Mouse (Mus musculus) left cerebral cortex, adult 2 months (tissue): ENCODE results near the gene Gkn2. TPM values are rescaled to one million over a fixed set of nuclear protein-coding genes. Genes with fewer than 3 reads are reported as not detected.
A peak's percentile ranks its signal among the peaks of the same experiment; 100 is the strongest.

Experiments
- DNase-seq, 2 experiments: peaks; one replicate each; pipeline ENCODE4 v3.0.0; 2021 to 2022; ENCODE audit warnings: low spot score in 2 of 2, mixed read lengths in 1 of 2; ENCODE audit errors: extremely low spot score in 1 of 2
- H3K27ac ChIP-seq: fragments of 200-600 bp; 2 replicates; pipeline ENCODE4 v1.8.1; 2022
- H3K4me3 ChIP-seq: fragments of 200-600 bp; 2 replicates; pipeline ENCODE4 v1.8.1; 2022
- CTCF ChIP-seq: fragments of 200-600 bp; IDR thresholded peaks from 2 replicates; pipeline ENCODE4 v1.8.1; 2022; ENCODE audit warnings: antibody characterized with exemption, mild to moderate bottlenecking, moderate library complexity
- intact Hi-C: fragments of 180-260 bp; cut with DNase I; formaldehyde crosslinking; loops from one replicate; pipeline ENCODE4 v1.15.1; 2025
- total RNA-seq, 2 experiments: library from RNA; stranded (reverse); gene quantifications; 2 replicates each; pipeline ENCODE4 v1.2.3; 2021

The Gkn2 gene
- total RNA-seq, 2 experiments from 2014 or later: not detected

DNA sequence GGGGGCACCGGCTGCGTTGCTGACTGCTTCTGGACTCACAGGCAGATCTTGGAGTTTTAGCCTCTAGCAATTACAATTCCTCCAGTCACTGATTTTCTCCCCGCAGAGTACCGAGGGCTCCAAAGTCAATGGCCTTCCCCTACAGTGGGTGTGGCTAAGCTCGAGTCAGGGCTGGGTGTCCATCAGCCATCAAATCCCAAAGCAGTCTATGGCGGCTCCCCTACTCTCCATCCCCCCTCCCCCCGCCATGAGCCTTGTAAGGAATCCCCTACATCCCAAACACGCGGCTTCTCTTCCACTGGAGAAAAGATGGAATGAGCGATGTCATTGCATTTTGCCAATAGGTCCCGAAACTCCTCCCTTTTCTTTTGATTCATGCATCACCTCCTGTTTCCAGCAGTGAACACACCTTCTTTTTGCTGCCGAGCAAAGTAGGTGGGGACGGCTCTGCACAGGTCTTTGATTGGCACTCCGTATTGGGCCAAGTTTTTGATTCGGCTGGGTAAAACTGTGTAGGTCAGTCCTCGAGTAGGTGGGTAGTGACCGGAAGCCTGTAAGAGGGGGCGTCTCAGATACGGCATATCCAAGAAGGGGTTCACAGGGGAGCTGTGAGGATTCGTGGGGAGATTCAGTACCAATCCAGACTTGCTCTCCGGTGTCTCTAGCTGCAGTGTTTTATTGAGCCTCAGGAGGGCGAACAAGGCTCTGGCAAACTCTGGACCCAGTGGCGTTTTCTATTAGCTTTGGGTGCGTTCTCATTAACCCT, 11.0 kb downstream of the Gkn2 start:
- peak; percentile 16 to 21 for DNase-seq
- TF ChIP-seq CTCF: peak; percentile 66
- no peak overlapping the region for H3K27ac ChIP-seq
- intact Hi-C loops: no loop called here
- H3K4me3 ChIP-seq: peak overlapping the region; percentile 28

GRCm38 (mm10) chr6:87384761-87385160, 11.6 kb downstream of the Gkn2 start:
- intact Hi-C loops: no loop called here
- Histone ChIP-seq H3K4me3 (no peak overlapping the region; the same call in none of the 2 replicates), H3K27ac (no peak overlapping the region)
- TF ChIP-seq CTCF: no peak
- DNase-seq: peak in 1 of 2 experiments; percentile 22

DNA sequence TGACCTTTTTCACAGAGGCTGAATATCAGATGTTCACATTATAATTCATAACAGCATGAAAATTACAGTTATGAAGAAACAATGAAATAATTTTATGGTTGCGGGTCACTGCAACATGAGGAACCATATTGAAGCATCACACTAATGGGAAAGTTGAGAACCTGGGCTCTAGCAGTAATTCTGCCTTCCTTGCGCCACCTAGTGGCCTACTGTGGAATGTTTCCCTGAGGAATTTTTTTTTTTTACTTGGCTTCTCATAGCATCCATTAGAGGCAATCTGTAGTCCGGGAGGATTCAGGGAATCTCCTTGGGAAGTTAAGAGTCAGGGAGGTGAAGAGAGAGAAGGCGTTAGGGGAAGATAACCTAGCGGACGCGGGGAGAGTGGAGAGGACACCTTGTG, 13.0 kb downstream of the Gkn2 start:
- TF ChIP-seq CTCF: peak; percentile 94
- peak; percentile 67 to 78 for DNase-seq
- intact Hi-C loops: loop anchor here (1.0 kb wide), 2 partner anchors 51 to 285 kb away; partner anchors contain the start of gene Antxr1

GRCm38 (mm10) chr6:87386681-87387080, 13.5 kb downstream of the Gkn2 start:
- no peak for DNase-seq

More for the DNA sequence above, 13.0 kb downstream of the Gkn2 start:
- H3K4me3 ChIP-seq: no peak overlapping the region
- H3K27ac ChIP-seq: no peak overlapping the region

DNA sequence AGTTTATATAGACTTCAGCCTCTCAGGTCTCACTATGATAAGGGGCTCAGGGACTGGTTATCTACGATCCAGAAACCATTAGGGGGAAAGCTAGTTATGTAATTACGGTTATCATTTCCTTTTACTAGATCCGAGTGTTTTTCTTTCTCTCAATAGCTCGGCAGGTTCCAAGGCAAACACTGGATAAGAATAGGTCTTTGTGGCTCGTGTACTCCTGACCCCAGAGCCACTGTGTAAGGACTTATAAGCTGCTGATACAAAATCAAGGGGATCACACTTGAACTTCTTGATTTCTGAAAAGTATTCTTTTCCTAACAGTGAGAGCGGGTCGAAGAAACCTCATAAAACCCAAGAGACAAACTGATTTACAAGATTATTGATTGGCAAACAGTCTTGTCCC, 15.7 kb downstream of the Gkn2 start, which contains the start of gene Gkn3:
Gkn3 (minus strand) TSS at position 59 of the 400 bp plus-strand sequence.
- Histone ChIP-seq H3K4me3 (no peak within 1 kb of the TSS), H3K27ac (no peak within 1 kb of the TSS)
- intact Hi-C loops: no loop called here
- no peak for TF ChIP-seq CTCF
- DNase-seq: no peak

More at GRCm38 (mm10) chr6:87386681-87387080, 13.5 kb downstream of the Gkn2 start:
- Histone ChIP-seq H3K27ac (no peak overlapping the region), H3K4me3 (no peak overlapping the region)
- intact Hi-C loops: loop anchor here (1.0 kb wide), 2 partner anchors 51 to 285 kb away; partner anchors contain the start of gene Antxr1
- no peak for TF ChIP-seq CTCF

DNA sequence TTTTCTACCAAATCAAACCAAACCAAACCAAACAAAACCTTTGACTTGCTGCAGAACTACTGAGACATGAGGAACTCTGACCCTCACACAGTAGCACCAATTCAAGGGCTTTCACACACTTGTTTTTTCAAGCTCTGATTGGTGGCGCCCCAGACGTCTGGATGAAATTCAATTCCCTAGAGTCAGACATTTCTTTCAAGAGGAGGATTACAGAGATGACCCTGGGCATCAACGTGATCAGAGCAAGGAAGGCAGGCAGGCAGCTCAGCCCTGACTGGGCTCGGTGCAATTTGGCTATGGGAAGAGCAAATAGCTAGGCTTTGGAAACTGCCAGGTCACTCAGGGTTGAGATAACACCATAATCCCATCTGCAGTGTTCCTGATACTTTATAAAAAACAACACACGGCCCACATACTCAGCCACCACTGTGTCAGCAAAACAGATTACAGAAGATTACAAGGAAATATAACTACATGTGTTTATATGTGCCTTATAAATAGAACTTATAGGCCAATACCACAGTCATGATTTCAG, 16.4 kb downstream of the Gkn2 start:
- TF ChIP-seq CTCF: no peak
- Histone ChIP-seq H3K27ac (no peak overlapping the region), H3K4me3 (no peak overlapping the region)
- DNase-seq: no peak
- intact Hi-C loops: no loop called here

DNA sequence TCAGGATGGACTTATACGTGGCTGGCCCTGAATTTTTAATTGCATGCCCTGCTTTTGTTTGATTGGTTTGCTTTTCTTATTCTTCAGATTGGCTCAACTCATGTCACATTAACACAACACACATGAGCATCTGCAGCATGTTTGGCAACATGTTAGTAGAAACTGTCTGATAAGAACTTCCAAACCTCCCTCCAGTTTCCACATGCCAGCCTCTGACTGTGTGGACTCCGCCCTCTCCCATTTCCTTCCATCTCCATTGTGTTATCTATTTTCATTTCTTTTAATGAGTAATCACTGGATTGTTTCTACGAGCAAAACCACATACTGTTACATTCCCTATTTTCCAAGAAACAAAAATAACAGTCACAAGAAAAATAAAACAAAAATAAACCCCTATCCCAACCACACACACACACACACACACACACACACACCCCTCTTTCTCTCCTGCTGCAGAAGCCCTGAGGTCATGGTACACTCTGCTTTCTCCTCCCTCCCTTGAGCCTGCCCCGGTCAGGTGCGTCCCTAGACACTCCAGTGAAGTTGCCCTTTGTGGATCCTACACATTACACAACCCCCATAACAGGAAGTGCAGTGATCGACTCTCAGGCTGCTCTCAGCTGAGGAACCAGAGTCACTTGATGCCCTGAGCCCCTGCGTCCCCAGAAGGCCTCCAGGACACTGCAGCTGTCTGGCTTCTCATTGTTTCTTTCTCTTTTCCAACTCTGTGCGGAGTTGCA, 20.5 kb downstream of the Gkn2 start:
- no peak overlapping the region for H3K4me3 ChIP-seq
- no peak for DNase-seq
- H3K27ac ChIP-seq: no peak overlapping the region
- intact Hi-C loops: no loop called here
- TF ChIP-seq CTCF: no peak

GRCm38 (mm10) chr6:87394783-87395182, 21.6 kb downstream of the Gkn2 start:
- H3K27ac ChIP-seq: no peak overlapping the region
- H3K4me3 ChIP-seq: no peak overlapping the region
- TF ChIP-seq CTCF: no peak
- no peak for DNase-seq
- intact Hi-C loops: loop anchor here (5.0 kb wide), 2 partner anchors 128 to 278 kb away; partner anchors contain the start of gene Aplf

DNA sequence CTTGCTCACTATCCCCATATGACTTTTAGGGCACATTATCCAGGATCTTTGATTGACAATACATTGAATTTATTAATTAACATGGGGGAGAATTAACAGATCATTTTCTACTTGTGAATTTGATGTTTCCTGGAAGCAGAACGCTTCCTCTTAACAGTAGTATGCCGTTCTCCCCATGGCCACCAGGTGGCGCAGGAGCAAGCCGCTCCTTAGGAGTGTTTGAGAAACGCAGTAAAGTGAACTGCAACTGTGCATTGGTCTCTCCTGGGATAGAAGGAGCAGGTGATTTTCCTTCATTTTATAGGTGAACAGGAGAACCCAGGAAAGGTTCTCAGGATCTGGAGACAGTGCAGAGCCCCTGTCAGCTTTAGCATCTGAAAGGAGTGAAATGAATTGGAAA, 26.0 kb downstream of the Gkn2 start:
- DNase-seq: peak; percentile 62 to 76
- intact Hi-C loops: loop anchor here (5.0 kb wide), 2 partner anchors 123 to 273 kb away; partner anchors contain the start of gene Aplf
- TF ChIP-seq CTCF: peak; percentile 94
- H3K4me3 ChIP-seq: no peak overlapping the region
- H3K27ac ChIP-seq: no peak overlapping the region

GRCm38 (mm10) chr6:87399886-87400566, 26.9 kb downstream of the Gkn2 start:
- intact Hi-C loops: loop anchor here (5.0 kb wide), 2 partner anchors 122 to 272 kb away; partner anchors contain the start of gene Aplf
- Histone ChIP-seq H3K4me3 (no peak overlapping the region), H3K27ac (no peak overlapping the region)
- TF ChIP-seq CTCF: no peak
- DNase-seq: no peak

GRCm38 (mm10) chr6:87401456-87401855, 28.3 kb downstream of the Gkn2 start:
- intact Hi-C loops: no loop called here
- no peak overlapping the region for H3K27ac ChIP-seq
- no peak overlapping the region for H3K4me3 ChIP-seq
- DNase-seq: no peak
- no peak for TF ChIP-seq CTCF
